11 mouse cellular contexts compared by ENCODE assay signal in genomic region chr3:92253860-92254259, GRCm38 (mm10). TPM values are rescaled to one million over a fixed set of nuclear protein-coding genes. Genes with fewer than 3 reads are reported as not detected.
DNase-seq lines count a peak whose midpoint lies in the region; ATAC-seq and TF ChIP-seq lines count a peak whose summit lies in the region.
"Not testable (repeated sequence)": the region's sequence is repeated elsewhere in the genome, so short reads cannot be mapped to it uniquely, and the experiment has no call there.
"Had no signal": no experiment of that assay in that cellular context is flagged by ENCODE, and none has a peak within 500 bp of the region (broad histone marks: within the 10 kb centered on the region; RNA-seq: fewer than 3 reads in every experiment).

No protein-coding gene starts in this region.

- H3K27me3 ChIP-seq in embryonic facial prominence, embryonic 13.5 days; forebrain, embryonic 16.5 days (replicated peaks; ENCODE audit: control insufficient read depth, insufficient read depth, low read length); hindbrain, embryonic 11.5 days (ENCODE audit: control insufficient read depth, insufficient read depth, low read length); intestine, postnatal 0 days (replicated peaks; ENCODE audit: control insufficient read depth, insufficient read depth, low read length); liver, embryonic 12.5 days (replicated peaks); midbrain, embryonic 11.5 days (ENCODE audit: control insufficient read depth, insufficient read depth, low read length); neural tube, embryonic 15.5 days (replicated peaks): not testable (repeated sequence)

- not testable (repeated sequence) for H3K9ac ChIP-seq in embryonic facial prominence, embryonic 13.5 days; forebrain, embryonic 16.5 days (replicated peaks; ENCODE audit: low read depth, low read length); hindbrain, embryonic 11.5 days (ENCODE audit: low read depth, low read length); intestine, postnatal 0 days (ENCODE audit: low read depth, low read length); liver, embryonic 12.5 days; midbrain, embryonic 11.5 days (ENCODE audit: low read length); neural tube, embryonic 15.5 days (replicated peaks)

- no CpG with 5 or more reads among the region's 8 CpGs for WGBS in embryonic facial prominence, embryonic 13.5 days
- no CpG with 5 or more reads among the region's 8 CpGs for WGBS in forebrain, embryonic 16.5 days
- no CpG with 5 or more reads among the region's 8 CpGs for WGBS in hindbrain, embryonic 11.5 days
- no CpG with 5 or more reads among the region's 8 CpGs for WGBS in intestine, postnatal 0 days
- WGBS in liver, embryonic 12.5 days (ENCODE audit: insufficient replicate concordance) = no CpG with 5 or more reads among the region's 8 CpGs
- WGBS in midbrain, embryonic 11.5 days = no CpG with 5 or more reads among the region's 8 CpGs
- no CpG with 5 or more reads among the region's 8 CpGs for WGBS in neural tube, embryonic 15.5 days

- not testable (repeated sequence) for H3K36me3 ChIP-seq in embryonic facial prominence, embryonic 13.5 days; forebrain, embryonic 16.5 days (ENCODE audit: control insufficient read depth, insufficient read depth); hindbrain, embryonic 11.5 days (ENCODE audit: control insufficient read depth, insufficient read depth, low read length); intestine, postnatal 0 days (ENCODE audit: control insufficient read depth, insufficient read depth); liver, embryonic 12.5 days; midbrain, embryonic 11.5 days (ENCODE audit: control insufficient read depth, insufficient read depth, low read length); neural tube, embryonic 15.5 days

- H3K4me1 ChIP-seq in embryonic facial prominence, embryonic 13.5 days; forebrain, embryonic 16.5 days (replicated peaks; ENCODE audit: control insufficient read depth, insufficient read depth, low read length); hindbrain, embryonic 11.5 days (replicated peaks; ENCODE audit: control insufficient read depth, insufficient read depth, low read length); intestine, postnatal 0 days (replicated peaks; ENCODE audit: control insufficient read depth, insufficient read depth, low read length); liver, embryonic 12.5 days; midbrain, embryonic 11.5 days (ENCODE audit: control insufficient read depth, insufficient read depth, low read length); neural tube, embryonic 15.5 days: not testable (repeated sequence)

- not testable (repeated sequence) for TF ChIP-seq CTCF in intestine, postnatal 0 days (IDR thresholded peaks at IDR 0.05; ENCODE audit: low read depth)

- H3K27ac ChIP-seq in embryonic facial prominence, embryonic 13.5 days; forebrain, embryonic 16.5 days (ENCODE audit: low read length); hindbrain, embryonic 11.5 days (ENCODE audit: low read depth, low read length); intestine, postnatal 0 days (ENCODE audit: low read depth, low read length); liver, embryonic 12.5 days; midbrain, embryonic 11.5 days (ENCODE audit: low read depth, low read length); neural tube, embryonic 15.5 days (replicated peaks): not testable (repeated sequence)

- not testable (repeated sequence) for H3K9me3 ChIP-seq in embryonic facial prominence, embryonic 13.5 days; forebrain, embryonic 16.5 days (ENCODE audit: control insufficient read depth, low read length); hindbrain, embryonic 11.5 days (ENCODE audit: control insufficient read depth, low read length); intestine, postnatal 0 days (ENCODE audit: control insufficient read depth); liver, embryonic 12.5 days (replicated peaks); midbrain, embryonic 11.5 days (ENCODE audit: control insufficient read depth, low read length); neural tube, embryonic 15.5 days (replicated peaks)

- ATAC-seq in embryonic facial prominence, embryonic 13.5 days (ENCODE audit: insufficient number of reproducible peaks, insufficient read depth, low FRiP score, low TSS enrichment, low read depth) = peak; percentile 60
- ATAC-seq in forebrain, embryonic 16.5 days = 0 out of 2 replicates have a peak, but pooled peaks have one; percentile 23
- ATAC-seq in hindbrain, embryonic 11.5 days (ENCODE audit: low FRiP score) = peak; percentile 52
- peak; percentile 28; the same call in 1 of the 2 replicates for ATAC-seq in intestine, postnatal 0 days
- peak; percentile 59 for ATAC-seq in liver, embryonic 12.5 days
- ATAC-seq in midbrain, embryonic 11.5 days (ENCODE audit: low FRiP score) = peak; percentile 57; the same call in 1 of the 2 replicates
- peak; percentile 45; the same call in 1 of the 2 replicates for ATAC-seq in neural tube, embryonic 15.5 days (ENCODE audit: low FRiP score)

- not testable (repeated sequence) for H3K4me3 ChIP-seq in embryonic facial prominence, embryonic 13.5 days; forebrain, embryonic 16.5 days (replicated peaks; ENCODE audit: low read length); hindbrain, embryonic 11.5 days (ENCODE audit: low read depth, low read length); intestine, postnatal 0 days (ENCODE audit: low read depth, low read length); liver, embryonic 12.5 days; midbrain, embryonic 11.5 days (ENCODE audit: low read depth, low read length); neural tube, embryonic 15.5 days (replicated peaks)

- H3K4me2 ChIP-seq in embryonic facial prominence, embryonic 13.5 days; forebrain, embryonic 16.5 days (ENCODE audit: low read length); hindbrain, embryonic 11.5 days (replicated peaks; ENCODE audit: low read depth, low read length); intestine, postnatal 0 days (replicated peaks; ENCODE audit: low read depth); liver, embryonic 12.5 days; midbrain, embryonic 11.5 days; neural tube, embryonic 15.5 days: not testable (repeated sequence)

- not testable (repeated sequence) for DNase-seq in hindbrain, embryonic 11.5 days (ENCODE audit: low spot score); midbrain, embryonic 11.5 days (ENCODE audit: low spot score, missing footprints)

RNA-seq across cellular contexts. Expression of gene Sprr2a3, which starts 31.4 kb away (rescaled TPM):
- polyA plus RNA-seq in embryonic facial prominence, embryonic 13.5 days (2015; fragmentation: Nextera tagmentation; extraction: Ambion mirVana) = 0.56 TPM in 1 of 2 replicates, not detected in the other
- polyA plus RNA-seq in forebrain, embryonic 16.5 days (2015; fragmentation: Nextera tagmentation; extraction: Ambion mirVana) = not detected in 2 replicates
- not detected in 2 replicates for polyA plus RNA-seq in hindbrain, embryonic 11.5 days (2014; fragmentation: Nextera tagmentation; extraction: Ambion mirVana)
- 38.8 and 45.1 TPM in 2 replicates for polyA plus RNA-seq in intestine, postnatal 0 days (2015; fragmentation: Nextera tagmentation; extraction: Ambion mirVana)
- polyA plus RNA-seq in liver, embryonic 12.5 days (2016; fragmentation: Nextera tagmentation; extraction: Ambion mirVana) = not detected in 2 replicates
- polyA plus RNA-seq in midbrain, embryonic 11.5 days (2014; fragmentation: Nextera tagmentation; extraction: Ambion mirVana) = not detected in 2 replicates
- polyA plus RNA-seq in neural tube, embryonic 15.5 days (2015; fragmentation: Nextera tagmentation; extraction: Ambion mirVana) = 5.6 TPM in 1 of 2 replicates, not detected in the other
- polyA plus RNA-seq: macrophage; spleen, adult 2 months had no signal

RNA-seq across cellular contexts. Expression of gene Sprr2a2, which starts 38.1 kb away (rescaled TPM):
- polyA plus RNA-seq in embryonic facial prominence, embryonic 13.5 days (2015; fragmentation: Nextera tagmentation; extraction: Ambion mirVana) = 21.6 TPM in 1 of 2 replicates, not detected in the other
- not detected in 2 replicates for polyA plus RNA-seq in forebrain, embryonic 16.5 days (2015; fragmentation: Nextera tagmentation; extraction: Ambion mirVana)
- 0.40 and 0.50 TPM in 2 replicates for polyA plus RNA-seq in hindbrain, embryonic 11.5 days (2014; fragmentation: Nextera tagmentation; extraction: Ambion mirVana)
- polyA plus RNA-seq in intestine, postnatal 0 days (2015; fragmentation: Nextera tagmentation; extraction: Ambion mirVana) = 810 and 957 TPM in 2 replicates
- 0.19 TPM in 1 of 2 replicates, not detected in the other for polyA plus RNA-seq in liver, embryonic 12.5 days (2016; fragmentation: Nextera tagmentation; extraction: Ambion mirVana)
- not detected in 2 replicates for polyA plus RNA-seq in midbrain, embryonic 11.5 days (2014; fragmentation: Nextera tagmentation; extraction: Ambion mirVana)
- 66.4 TPM in 1 of 2 replicates, not detected in the other for polyA plus RNA-seq in neural tube, embryonic 15.5 days (2015; fragmentation: Nextera tagmentation; extraction: Ambion mirVana)
- polyA plus RNA-seq: macrophage had no signal

RNA-seq across cellular contexts. Expression of gene Sprr2a1, which starts 38.3 kb away (rescaled TPM):
- 0.26 TPM in 1 of 2 replicates, not detected in the other for polyA plus RNA-seq in embryonic facial prominence, embryonic 13.5 days (2015; fragmentation: Nextera tagmentation; extraction: Ambion mirVana)
- not detected in 2 replicates for polyA plus RNA-seq in forebrain, embryonic 16.5 days (2015; fragmentation: Nextera tagmentation; extraction: Ambion mirVana)
- polyA plus RNA-seq in hindbrain, embryonic 11.5 days (2014; fragmentation: Nextera tagmentation; extraction: Ambion mirVana) = not detected in 2 replicates
- 13.2 and 13.6 TPM in 2 replicates for polyA plus RNA-seq in intestine, postnatal 0 days (2015; fragmentation: Nextera tagmentation; extraction: Ambion mirVana)
- polyA plus RNA-seq in liver, embryonic 12.5 days (2016; fragmentation: Nextera tagmentation; extraction: Ambion mirVana) = 0.05 TPM in 1 of 2 replicates, not detected in the other
- polyA plus RNA-seq in midbrain, embryonic 11.5 days (2014; fragmentation: Nextera tagmentation; extraction: Ambion mirVana) = not detected in 2 replicates
- 0.80 TPM in 1 of 2 replicates, not detected in the other for polyA plus RNA-seq in neural tube, embryonic 15.5 days (2015; fragmentation: Nextera tagmentation; extraction: Ambion mirVana)
- polyA plus RNA-seq: heart, adult 2 months; macrophage; myocyte; spleen, adult 2 months had no signal

Comparison
In these comparisons a context has a peak if more than half of its experiments do, and no peak if none do; other contexts are left out.
1. RNA of gene Sprr2a2, which starts 38.1 kb away (polyA plus RNA-seq): 810 to 957 TPM in intestine, postnatal 0 days; 0.40 to 0.50 TPM in hindbrain, embryonic 11.5 days, 21.6 TPM in embryonic facial prominence, embryonic 13.5 days, 0.19 TPM in liver, embryonic 12.5 days, 66.4 TPM in neural tube, embryonic 15.5 days, not detected in forebrain, embryonic 16.5 days and not detected in midbrain, embryonic 11.5 days; every median in the first group is over 10 times any median in the second.
2. Peak in every context shown above with its lines, with median percentiles within 50 percentile points of each other: ATAC-seq.